Mouse (Mus musculus) brain, embryonic 14.5 days (tissue): ENCODE measurements around the gene Ttc3.

Experiments
- CTCF ChIP-seq: fragments of 200-500 bp; IDR thresholded peaks from 2 replicates; pipeline ENCODE4 v1.5.1; 2012; ENCODE audit warnings: inconsistent platforms, mild to moderate bottlenecking, moderate library complexity, borderline replicate concordance; ENCODE audit not compliant: insufficient read depth, insufficient read length; ENCODE audit errors: extremely low read depth
- POLR2A ChIP-seq: fragments of 200-500 bp; IDR thresholded peaks from 2 replicates; pipeline ENCODE4 v1.6.1; 2012; ENCODE audit warnings: mild to moderate bottlenecking, inconsistent platforms, borderline replicate concordance; ENCODE audit not compliant: poor library complexity, insufficient read depth, insufficient read length, severe bottlenecking; ENCODE audit errors: extremely low read depth

DNA sequence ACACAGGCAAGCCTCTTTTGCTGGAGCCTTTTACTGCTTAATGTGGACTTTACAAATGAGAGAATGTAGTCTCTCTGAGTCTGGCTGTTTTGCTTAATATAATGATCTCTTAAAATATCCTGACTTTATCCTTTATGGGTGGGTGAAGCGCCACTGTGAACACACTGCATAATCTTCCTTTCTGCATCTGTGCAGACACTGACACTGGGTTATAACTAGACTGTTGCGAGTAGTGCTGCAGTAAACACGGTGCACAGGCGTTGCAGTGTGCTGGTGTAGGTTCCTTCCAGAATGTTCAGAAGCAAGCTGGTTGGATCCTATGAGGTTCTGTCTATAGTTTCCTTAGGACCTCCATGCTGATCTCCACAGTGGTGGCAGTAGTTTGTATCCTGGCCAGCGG, 118.9 kb downstream of the Ttc3 start:
- TF ChIP-seq CTCF, result no peak
- TF ChIP-seq POLR2A, result no peak
